Comparison of ENCODE assay signal across 9 mouse cellular contexts in genomic region chr6:55379641-55380335, GRCm38 (mm10). TPM values are rescaled to one million over a fixed set of nuclear protein-coding genes. Genes with fewer than 3 reads are reported as not detected.
DNase-seq lines count a peak whose midpoint lies in the region; ATAC-seq and TF ChIP-seq lines count a peak whose summit lies in the region.
"Had no signal": no experiment of that assay in that cellular context is flagged by ENCODE, and none has a peak within 500 bp of the region (broad histone marks: within the 10 kb centered on the region; RNA-seq: fewer than 3 reads in every experiment).

No protein-coding gene starts in this region.

- DNase-seq in cerebellum, adult 2 months = peak; percentile 29 to 51
- peak; percentile 44 for DNase-seq in 416B (ENCODE audit: low read depth)
- DNase-seq in c-Kit-negative CD71-positive TER-119-positive erythroid progenitor cells, embryonic 14.5 days (ENCODE audit: low read depth, low spot score) = peak; percentile 54
- DNase-seq in left cerebral cortex, postnatal 14 days (ENCODE audit: low spot score in 2 of 2) = peak; percentile 78 to 80
- DNase-seq in thymus, postnatal 36 days = peak; percentile 20 to 35

- no peak for ATAC-seq in cerebellum, adult (ENCODE audit: insufficient number of reproducible peaks, low FRiP score, low TSS enrichment)
- ATAC-seq in frontal cortex, adult (ENCODE audit: low TSS enrichment) = peak; percentile 91
- ATAC-seq in midbrain, embryonic 13.5 days = peak; percentile 76

- no peak for TF ChIP-seq POLR2A in cerebellum, adult 2 months (IDR thresholded peaks at IDR 0.05; ENCODE audit: borderline replicate concordance, insufficient read depth, low read length)

- H3K9me3 ChIP-seq in midbrain, embryonic 13.5 days = no peaks in the 10 kb centered on the region

- no peaks in the 10 kb centered on the region for H3K36me3 ChIP-seq in midbrain, embryonic 13.5 days

- no peaks in the 10 kb centered on the region for H3K4me1 ChIP-seq in cerebellum, adult 2 months (ENCODE audit: control insufficient read depth, insufficient read depth, low read length)
- H3K4me1 ChIP-seq in midbrain, embryonic 13.5 days (replicated peaks) = no peaks in the 10 kb centered on the region

- H3K9ac ChIP-seq in midbrain, embryonic 13.5 days (replicated peaks) = no peak overlapping the region

- TF ChIP-seq CTCF in cerebellum, adult 2 months (IDR thresholded peaks at IDR 0.05; ENCODE audit: borderline replicate concordance, insufficient read depth, low read depth, low read length) = peak; percentile 64

- no peak overlapping the region for H3K27ac ChIP-seq in cerebellum, adult 2 months (ENCODE audit: insufficient read depth, low read length)
- no peak overlapping the region for H3K27ac ChIP-seq in midbrain, embryonic 13.5 days

- intact Hi-C loops in left cerebral cortex, postnatal 14 days (cut with DNase I) = no loop called here

- WGBS in cerebellum, adult 2 months = 49% methylated on average over 3 of the region's 3 CpGs
- 32% methylated on average over 3 of the region's 3 CpGs for WGBS in midbrain, embryonic 13.5 days

- H3K4me3 ChIP-seq in cerebellum, adult 2 months (replicated peaks; ENCODE audit: insufficient read depth, low read depth, low read length) = no peak overlapping the region
- H3K4me3 ChIP-seq in midbrain, embryonic 13.5 days (replicated peaks) = no peak overlapping the region

- H3K4me2 ChIP-seq in midbrain, embryonic 13.5 days (replicated peaks) = no peak overlapping the region

- H3K27me3 ChIP-seq in cerebellum, adult 2 months (ENCODE audit: control insufficient read depth, insufficient read depth, low read length) = no peaks in the 10 kb centered on the region
- H3K27me3 ChIP-seq in midbrain, embryonic 13.5 days = no peaks in the 10 kb centered on the region

RNA-seq across cellular contexts. Expression of gene Ghrhr, which starts 3.7 kb away (rescaled TPM):
- polyA plus RNA-seq in cerebellum, adult 2 months (2012; rRNA removed) = not detected in 2 replicates
- total RNA-seq in left cerebral cortex, postnatal 14 days (2021) = not detected
- polyA plus RNA-seq in midbrain, embryonic 13.5 days (2015; fragmentation: Nextera tagmentation; extraction: Ambion mirVana) = not detected in 2 replicates
- total RNA-seq: heart, postnatal 36 days had no signal

RNA-seq across cellular contexts. Expression of gene Aqp1, which starts 43.6 kb away (rescaled TPM):
- 2.0 and 4.4 TPM in 2 replicates for polyA plus RNA-seq in cerebellum, adult 2 months (2012; rRNA removed)
- total RNA-seq in left cerebral cortex, postnatal 14 days (2021) = 1 to 10 TPM; 2.0 to 2.5 TPM
- polyA plus RNA-seq in midbrain, embryonic 13.5 days (2015; fragmentation: Nextera tagmentation; extraction: Ambion mirVana) = 1.7 and 1.8 TPM in 2 replicates

Comparison
In these comparisons a context has a peak if more than half of its experiments do, and no peak if none do; other contexts are left out.
1. DNase-seq: peak in every context shown above with its lines; median percentile 79 in left cerebral cortex, postnatal 14 days; 54 in c-Kit-negative CD71-positive TER-119-positive erythroid progenitor cells, embryonic 14.5 days; 44 in 416B; 40 in cerebellum, adult 2 months; 28 in thymus, postnatal 36 days.